ENCODE assay signal across 17 mouse cellular contexts in genomic region chr2:49658988-49659387, GRCm38 (mm10). TPM values are rescaled to one million over a fixed set of nuclear protein-coding genes. Genes with fewer than 3 reads are reported as not detected.
"Had no signal": no experiment of that assay in that cellular context is flagged by ENCODE, and none has a peak within 500 bp of the region (broad histone marks: within the 10 kb centered on the region; RNA-seq: fewer than 3 reads in every experiment).

No protein-coding gene starts in this region.

- H3K4me2 ChIP-seq: limb, embryonic 12.5 days; liver, embryonic 13.5 days; lung, embryonic 15.5 days; neural tube, embryonic 12.5 days had no signal

- H3K4me1 ChIP-seq: liver, embryonic 13.5 days; lung, embryonic 15.5 days; megakaryocyte, embryonic 14.5 days had no signal

- H3K27me3 ChIP-seq: limb, embryonic 12.5 days; liver, embryonic 13.5 days; lung, embryonic 15.5 days; neural tube, embryonic 12.5 days had no signal

- H3K36me3 ChIP-seq: limb, embryonic 12.5 days; liver, embryonic 13.5 days; lung, embryonic 15.5 days; neural tube, embryonic 12.5 days had no signal

- H3K9ac ChIP-seq: limb, embryonic 12.5 days; liver, embryonic 13.5 days; liver, postnatal 0 days; lung, embryonic 15.5 days; neural tube, embryonic 12.5 days had no signal

- H3K4me3 ChIP-seq: limb, embryonic 12.5 days; liver, embryonic 13.5 days; lung, embryonic 15.5 days; megakaryocyte, embryonic 14.5 days; neural tube, embryonic 12.5 days had no signal

- H3K9me3 ChIP-seq: limb, embryonic 12.5 days; liver, embryonic 13.5 days; lung, embryonic 15.5 days; megakaryocyte, embryonic 14.5 days; neural tube, embryonic 12.5 days had no signal

- DNase-seq: kidney, adult 9 months; kidney, postnatal 10 days; layer of hippocampus, adult 9-11 months; layer of hippocampus, postnatal 36 days; liver; liver, embryonic 13.5 days; liver, postnatal 0 days; lung, postnatal 14 days; midbrain, embryonic 14.5 days; thymus, postnatal 4 days had no signal

- H3K27ac ChIP-seq: limb, embryonic 12.5 days; liver, embryonic 13.5 days; lung, embryonic 15.5 days; macrophage; neural tube, embryonic 12.5 days; stomach, postnatal 0 days had no signal

- ATAC-seq: liver, postnatal 0 days had no signal

RNA-seq across cellular contexts. Expression of gene Kif5c, which starts 39.9 kb away (rescaled TPM):
- total RNA-seq: monocyte, adult 5-6 weeks had no signal
